Mouse (Mus musculus): ENCODE results near the gene Bpifb1.
"Not testable (repeated sequence)": the region's sequence is repeated elsewhere in the genome, so short reads cannot be mapped to it uniquely, and the experiment has no call there.

Bpifb1 gene

GRCm38 (mm10) chr2:154190546-154191258 lies at the start of gene Bpifb1:
Gene Bpifb1, plus strand, starts transcription at chr2:154190818.
- peak in 1 of 2 experiments; percentile 20 for DNase-seq

- no peak for DNase-seq
These were observed 48.0 kb upstream of the Bpifb1 start, which contains the start of gene Bpifa1 for GRCm38 (mm10) chr2:154142580-154142979. Gene Bpifa1, plus strand, starts transcription at chr2:154142880.

- DNase-seq = no peak
These were observed 46.9 kb upstream of the Bpifb1 start for GRCm38 (mm10) chr2:154143735-154144134.

GRCm38 (mm10) chr2:154147496-154147895 lies 43.1 kb upstream of the Bpifb1 start:
- no peak for DNase-seq

- DNase-seq = peak; percentile 3 to 72
These were observed 32.2 kb upstream of the Bpifb1 start for GRCm38 (mm10) chr2:154158433-154158832.

- DNase-seq = no peak
These were observed 28.3 kb upstream of the Bpifb1 start, which contains the start of gene Bpifa5 for GRCm38 (mm10) chr2:154162307-154162706. Gene Bpifa5, plus strand, starts transcription at chr2:154162607.

GRCm38 (mm10) chr2:154163306-154163705 lies 27.3 kb upstream of the Bpifb1 start:
- no peak for DNase-seq

- peak; percentile 40 to 72 for DNase-seq
These were observed 21.4 kb upstream of the Bpifb1 start for GRCm38 (mm10) chr2:154169172-154169571.

GRCm38 (mm10) chr2:154171621-154172020 lies 19.0 kb upstream of the Bpifb1 start:
- DNase-seq = no peak

GRCm38 (mm10) chr2:154173313-154173712 lies 17.3 kb upstream of the Bpifb1 start:
- peak; percentile 7 to 60 for DNase-seq

GRCm38 (mm10) chr2:154181900-154182299 lies 8.7 kb upstream of the Bpifb1 start:
- not testable (repeated sequence) for DNase-seq

GRCm38 (mm10) chr2:154183061-154183460 lies 7.6 kb upstream of the Bpifb1 start:
- DNase-seq = not testable (repeated sequence)

- DNase-seq = no peak
These were observed 5.3 kb upstream of the Bpifb1 start for GRCm38 (mm10) chr2:154185319-154185718.

GRCm38 (mm10) chr2:154185748-154186147 lies 4.9 kb upstream of the Bpifb1 start:
- no peak for DNase-seq

GRCm38 (mm10) chr2:154187468-154187867 lies 3.1 kb upstream of the Bpifb1 start:
- no peak for DNase-seq

GRCm38 (mm10) chr2:154189877-154190434 lies 662 bp upstream of the Bpifb1 start:
- no peak for DNase-seq

- DNase-seq = no peak
These were observed 1.5 kb downstream of the Bpifb1 start for GRCm38 (mm10) chr2:154192141-154192540.

- no peak for DNase-seq
These were observed 2.5 kb downstream of the Bpifb1 start for GRCm38 (mm10) chr2:154193071-154193470.

- DNase-seq = no peak
These were observed 3.4 kb downstream of the Bpifb1 start for GRCm38 (mm10) chr2:154193994-154194504.

- DNase-seq = no peak
These were observed 6.4 kb downstream of the Bpifb1 start for GRCm38 (mm10) chr2:154197036-154197435.

GRCm38 (mm10) chr2:154204630-154205029 lies 14.0 kb downstream of the Bpifb1 start:
- no peak for DNase-seq

GRCm38 (mm10) chr2:154206908-154207307 lies 16.3 kb downstream of the Bpifb1 start:
- DNase-seq = peak in 1 of 2 experiments; percentile 50

GRCm38 (mm10) chr2:154209112-154209511 lies 18.5 kb downstream of the Bpifb1 start:
- DNase-seq = peak in 1 of 2 experiments; percentile 13

- DNase-seq = no peak
These were observed 20.5 kb downstream of the Bpifb1 start for GRCm38 (mm10) chr2:154211121-154211520.
